Mouse (Mus musculus) thymus, adult 2 months (tissue): ENCODE data around the gene Ostn.

Source experiments
- CTCF ChIP-seq: fragments of 200-500 bp; IDR thresholded peaks from 2 replicates; pipeline ENCODE4 v1.5.1; 2012; ENCODE audit warnings: mild to moderate bottlenecking, control low read depth, low read length, moderate library complexity, borderline replicate concordance; ENCODE audit not compliant: control insufficient read depth, poor library complexity, insufficient read depth; ENCODE audit errors: extremely low read depth
- POLR2A ChIP-seq: fragments of 200-500 bp; IDR thresholded peaks from 2 replicates; pipeline ENCODE4 v1.6.1; 2012; ENCODE audit warnings: mild to moderate bottlenecking, low read length, control low read depth, moderate library complexity; ENCODE audit not compliant: control insufficient read depth, poor library complexity, insufficient read depth; ENCODE audit errors: extremely low read depth

- no peak for TF ChIP-seq POLR2A
- no peak for TF ChIP-seq CTCF
Measured at GRCm38 (mm10) chr16:27326463-27326862, 19.2 kb downstream of the Ostn start.
